Mouse (Mus musculus): ENCODE measurements around the gene Ninj2. TPM values are rescaled to one million over a fixed set of nuclear protein-coding genes. Genes with fewer than 3 reads are reported as not detected.
A peak's percentile ranks its signal among the peaks of the same experiment; 100 is the strongest.

Gene Ninj2
- total and polyA plus RNA-seq, 3 experiments = 0.08 TPM; not detected in 2

GRCm38 (mm10) chr6:120101996-120102395 is 8.8 kb downstream of the Ninj2 start:
- H3K27ac ChIP-seq (ENCODE audit: control insufficient read depth, low read depth, low read length) = no peak overlapping the region
- H3K9ac ChIP-seq (ENCODE audit: control insufficient read depth, low read depth, low read length, poor library complexity, severe bottlenecking) = no peak overlapping the region
- H3K79me2 ChIP-seq (ENCODE audit: control insufficient read depth, insufficient read depth, low read length, poor library complexity) = no peaks in the 10 kb centered on the region
- H3K4me3 ChIP-seq (ENCODE audit: control insufficient read depth in 1 of 2, insufficient read depth in 1 of 2, low read depth in 2 of 2, low read length in 2 of 2) = no peak overlapping the region
- H3K4me1 ChIP-seq (ENCODE audit: control insufficient read depth in 1 of 2, insufficient read depth in 2 of 2, low read length in 2 of 2) = peaks cover 2 to 14% of the 10 kb centered on the region in 2 experiments
- peaks cover 0 to 14% of the 10 kb centered on the region in 2 experiments; a peak in 2 of 4 replicates for H3K36me3 ChIP-seq (ENCODE audit: control insufficient read depth in 1 of 2, insufficient read depth in 2 of 2, low read length in 2 of 2)
- H3K27me3 ChIP-seq (ENCODE audit: control insufficient read depth in 1 of 2, insufficient read depth in 2 of 2, low read length in 2 of 2) = no peaks in the 10 kb centered on the region
- no peak for TF ChIP-seq TBP (IDR thresholded peaks at IDR 0.05; ENCODE audit: low read depth, low read length)
- no peak for TF ChIP-seq ELF1 (IDR thresholded peaks at IDR 0.05; ENCODE audit: low read depth, low read length)
- TF ChIP-seq TCF12 (IDR thresholded peaks at IDR 0.05; ENCODE audit: low read depth, low read length) = no peak
- TF ChIP-seq MAX (IDR thresholded peaks at IDR 0.05; ENCODE audit: low read length) = no peak
- TF ChIP-seq USF2 (IDR thresholded peaks at IDR 0.05; ENCODE audit: borderline replicate concordance in 1 of 2, insufficient read depth in 1 of 2, low read depth in 1 of 2, low read length in 2 of 2) = no peak
- TF ChIP-seq HCFC1 (IDR thresholded peaks at IDR 0.05; ENCODE audit: low read depth, low read length) = no peak
- no peak for TF ChIP-seq UBTF (IDR thresholded peaks at IDR 0.05; ENCODE audit: borderline replicate concordance, insufficient read depth, low read depth, low read length)
- TF ChIP-seq RCOR1 (IDR thresholded peaks at IDR 0.05; ENCODE audit: low read depth, low read length) = no peak
- TF ChIP-seq SIN3A (IDR thresholded peaks at IDR 0.05; ENCODE audit: low read length) = no peak
- TF ChIP-seq POLR2AphosphoS5 (IDR thresholded peaks at IDR 0.05; ENCODE audit: borderline replicate concordance, low read depth, low read length) = no peak
- no peak for TF ChIP-seq ETS1 (IDR thresholded peaks at IDR 0.05; ENCODE audit: low read depth, low read length)
- no peak for TF ChIP-seq CTCF (IDR thresholded peaks at IDR 0.05 in 2 of 3, conservative IDR thresholded peaks at IDR 0.05 in 1 of 3; ENCODE audit: control insufficient read depth in 1 of 3, insufficient read depth in 1 of 3, low read depth in 2 of 3, low read length in 3 of 3, poor library complexity in 1 of 3, severe bottlenecking in 1 of 3)
- TF ChIP-seq GATA1 (IDR thresholded peaks at IDR 0.05; ENCODE audit: low read depth, low read length) = no peak
- TF ChIP-seq POLR2A (IDR thresholded peaks at IDR 0.05; ENCODE audit: control insufficient read depth in 1 of 2, insufficient read depth in 1 of 2, low read depth in 1 of 2, low read length in 2 of 2, poor library complexity in 1 of 2) = no peak
- TF ChIP-seq BHLHE40 (IDR thresholded peaks at IDR 0.05; ENCODE audit: borderline replicate concordance, low read depth, low read length) = no peak
- TF ChIP-seq MAZ (IDR thresholded peaks at IDR 0.05; ENCODE audit: low read depth, low read length) = no peak
- no peak for TF ChIP-seq NRF1 (IDR thresholded peaks at IDR 0.05; ENCODE audit: insufficient read depth, low read depth, low read length, poor library complexity, severe bottlenecking)
- peak; percentile 66 for DNase-seq (ENCODE audit: low read depth, low spot score)
- no peaks in the 10 kb centered on the region for H3K9me3 ChIP-seq (replicated peaks; ENCODE audit: insufficient read depth, low read length)

GRCm38 (mm10) chr6:120103104-120103503 is 10.0 kb downstream of the Ninj2 start:
- no peaks in the 10 kb centered on the region for H3K9me3 ChIP-seq (replicated peaks; ENCODE audit: insufficient read depth, low read length)
- no peak overlapping the region for H3K27ac ChIP-seq (ENCODE audit: control insufficient read depth, low read depth, low read length)
- no peak overlapping the region for H3K9ac ChIP-seq (ENCODE audit: control insufficient read depth, low read depth, low read length, poor library complexity, severe bottlenecking)
- no peak overlapping the region for H3K4me3 ChIP-seq (ENCODE audit: control insufficient read depth in 1 of 2, insufficient read depth in 1 of 2, low read depth in 2 of 2, low read length in 2 of 2)
- peaks cover 2 to 14% of the 10 kb centered on the region in 2 experiments for H3K4me1 ChIP-seq (ENCODE audit: control insufficient read depth in 1 of 2, insufficient read depth in 2 of 2, low read length in 2 of 2)
- H3K79me2 ChIP-seq (ENCODE audit: control insufficient read depth, insufficient read depth, low read length, poor library complexity) = no peaks in the 10 kb centered on the region
- no peak for TF ChIP-seq UBTF (IDR thresholded peaks at IDR 0.05; ENCODE audit: borderline replicate concordance, insufficient read depth, low read depth, low read length)
- peak; percentile 83 for TF ChIP-seq GATA1 (IDR thresholded peaks at IDR 0.05; ENCODE audit: low read depth, low read length)
- TF ChIP-seq RCOR1 (IDR thresholded peaks at IDR 0.05; ENCODE audit: low read depth, low read length) = 0 out of 2 replicates have a peak, but pooled peaks have one; percentile 26
- no peak for TF ChIP-seq POLR2A (IDR thresholded peaks at IDR 0.05; ENCODE audit: control insufficient read depth in 1 of 2, insufficient read depth in 1 of 2, low read depth in 1 of 2, low read length in 2 of 2, poor library complexity in 1 of 2)
- TF ChIP-seq MAFK (IDR thresholded peaks at IDR 0.05; ENCODE audit: borderline replicate concordance, low read depth, low read length) = 0 out of 2 replicates have a peak, but pooled peaks have one; percentile 70
- peak; percentile 100 for TF ChIP-seq TBP (IDR thresholded peaks at IDR 0.05; ENCODE audit: low read depth, low read length)
- 0 out of 2 replicates have a peak, but pooled peaks have one; percentile 20 for TF ChIP-seq TCF12 (IDR thresholded peaks at IDR 0.05; ENCODE audit: low read depth, low read length)
- peak; percentile 25 to 58; a peak in 3 of 4 replicates for TF ChIP-seq EP300 (IDR thresholded peaks at IDR 0.05; ENCODE audit: low read depth in 1 of 2, low read length in 2 of 2)
- TF ChIP-seq ZC3H11A (IDR thresholded peaks at IDR 0.05; ENCODE audit: low read depth, low read length) = no peak
- peak; percentile 54 for TF ChIP-seq ETS1 (IDR thresholded peaks at IDR 0.05; ENCODE audit: low read depth, low read length)
- no peak for TF ChIP-seq NRF1 (IDR thresholded peaks at IDR 0.05; ENCODE audit: insufficient read depth, low read depth, low read length, poor library complexity, severe bottlenecking)
- DNase-seq (ENCODE audit: low read depth, low spot score) = peak; percentile 89
- peaks cover 0 to 14% of the 10 kb centered on the region in 2 experiments; a peak in 2 of 4 replicates for H3K36me3 ChIP-seq (ENCODE audit: control insufficient read depth in 1 of 2, insufficient read depth in 2 of 2, low read length in 2 of 2)
- no peaks in the 10 kb centered on the region for H3K27me3 ChIP-seq (ENCODE audit: control insufficient read depth in 1 of 2, insufficient read depth in 2 of 2, low read length in 2 of 2)

All from MEL (cell line).